Mouse (Mus musculus) neural tube, embryonic 15.5 days (tissue): ENCODE data around the gene Ang. TPM values are rescaled to one million over a fixed set of nuclear protein-coding genes. Genes with fewer than 3 reads are reported as not detected.

Source experiments
- ATAC-seq: fragments of 200-750 bp; cut with Nextera tagmentation; 2 replicates; pipeline ENCODE4 v1.8.0; 2017; ENCODE audit warnings: mild to moderate bottlenecking, moderate TSS enrichment, moderate library complexity; ENCODE audit not compliant: low FRiP score
- H3K27ac ChIP-seq: fragments of 300-500 bp; sonication (generic); replicated peaks from 2 replicates; pipeline ENCODE4 v1.5.1; 2015; ENCODE audit warnings: mild to moderate bottlenecking, inconsistent platforms
- H3K27me3 ChIP-seq: fragments of 300-500 bp; sonication (generic); replicated peaks from 2 replicates; pipeline ENCODE4 v1.6.1; 2015; ENCODE audit warnings: inconsistent platforms
- H3K36me3 ChIP-seq: fragments of 300-500 bp; sonication (generic); 2 replicates; pipeline ENCODE4 v1.6.1; 2015; ENCODE audit warnings: inconsistent platforms
- H3K4me1 ChIP-seq: fragments of 300-500 bp; sonication (generic); 2 replicates; pipeline ENCODE4 v1.6.1; 2015; ENCODE audit warnings: inconsistent platforms
- H3K4me2 ChIP-seq: fragments of 300-500 bp; sonication (generic); 2 replicates; pipeline ENCODE4 v1.6.1; 2015; ENCODE audit warnings: inconsistent platforms, mild to moderate bottlenecking, moderate library complexity
- H3K4me3 ChIP-seq: fragments of 300-500 bp; sonication (generic); replicated peaks from 2 replicates; pipeline ENCODE4 v1.5.1; 2015; ENCODE audit warnings: mild to moderate bottlenecking, inconsistent platforms
- H3K9ac ChIP-seq: fragments of 300-500 bp; sonication (generic); replicated peaks from 2 replicates; pipeline ENCODE4 v1.6.1; 2015; ENCODE audit warnings: mild to moderate bottlenecking, inconsistent platforms
- H3K9me3 ChIP-seq: fragments of 300-500 bp; sonication (generic); replicated peaks from 2 replicates; pipeline ENCODE4 v1.6.1; 2016; ENCODE audit warnings: inconsistent platforms
- WGBS: fragments of 180-500 bp; shearing (Covaris S2); methylation state at CpG from one replicate; pipeline ENCODE4 v1.1.7; 2015; ENCODE audit warnings: mixed read lengths; 5-methylcytosine and 5-hydroxymethylcytosine counted together
- polyA plus RNA-seq: library from polyadenylated mRNA; unstranded; fragments of >200 nt; fragmentation: Nextera tagmentation; extraction: Ambion mirVana; gene quantifications from 2 replicates; pipeline ENCODE4 v1.2.1, GENCODE M21; 2015

Gene Ang
- polyA plus RNA-seq, 1 experiment from 2014 or later, result 4.4 TPM

DNA sequence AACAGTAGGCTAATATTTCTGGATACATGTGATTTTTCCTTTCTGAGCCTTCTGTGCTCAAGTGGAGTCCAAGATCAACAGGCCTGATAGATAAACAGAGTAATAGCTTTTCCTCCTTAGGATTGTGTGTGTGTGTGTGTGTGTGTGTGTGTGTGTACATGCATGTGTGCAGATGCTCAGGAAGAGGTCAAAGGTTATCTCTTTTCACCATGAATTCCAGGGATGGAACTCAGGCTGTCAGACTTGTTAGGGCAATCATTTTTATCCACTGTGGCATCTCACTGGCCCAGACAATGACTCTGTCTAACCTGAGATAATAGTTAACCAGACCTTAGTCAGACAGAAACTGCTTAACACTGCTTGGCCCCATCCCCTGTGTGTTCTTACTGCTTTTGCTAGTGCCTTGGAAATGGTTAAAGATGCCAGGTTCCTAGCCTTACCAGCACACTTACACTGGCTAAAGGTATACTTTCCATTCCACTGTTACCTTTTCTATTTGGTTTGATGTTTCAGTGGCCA is 15.6 kb downstream of the Ang start:
- Histone ChIP-seq H3K9me3 (no peaks in the 10 kb centered on the region), H3K36me3 (no peaks in the 10 kb centered on the region), H3K9ac (no peak overlapping the region), H3K27ac (no peak overlapping the region), H3K4me1 (no peaks in the 10 kb centered on the region), H3K4me2 (no peak overlapping the region), H3K27me3 (no peaks in the 10 kb centered on the region), H3K4me3 (no peak overlapping the region)
- no peak for ATAC-seq

DNA sequence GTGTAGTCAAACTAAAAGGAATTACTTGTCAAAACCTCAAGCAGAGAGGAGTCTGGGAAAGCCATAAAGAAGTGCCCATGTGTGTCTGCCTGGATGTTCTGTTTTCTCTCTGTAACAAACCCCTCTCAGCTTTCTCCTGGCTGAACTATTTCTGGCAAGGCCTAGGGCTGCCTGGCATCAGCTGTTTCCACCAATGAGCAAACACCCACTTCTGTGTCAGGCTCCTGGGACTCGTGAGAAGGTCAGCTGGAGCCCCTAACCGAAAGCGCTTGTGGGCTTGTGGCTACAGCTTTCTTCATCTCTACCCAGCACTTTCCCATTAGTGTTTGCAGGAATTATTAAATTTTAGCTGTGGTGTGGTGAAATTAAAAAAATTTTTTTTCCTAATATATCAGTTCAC is 21.0 kb downstream of the Ang start:
- H3K36me3 ChIP-seq, result no peaks in the 10 kb centered on the region
- H3K4me1 ChIP-seq, result no peaks in the 10 kb centered on the region
- no peak overlapping the region for H3K4me3 ChIP-seq
- no peak overlapping the region for H3K9ac ChIP-seq
- H3K4me2 ChIP-seq, result no peak overlapping the region
- H3K27ac ChIP-seq, result no peak overlapping the region
- no peaks in the 10 kb centered on the region for H3K9me3 ChIP-seq
- no peak for ATAC-seq
- 74% methylated on average over 3 of the region's 3 CpGs for WGBS
- no peaks in the 10 kb centered on the region for H3K27me3 ChIP-seq

DNA sequence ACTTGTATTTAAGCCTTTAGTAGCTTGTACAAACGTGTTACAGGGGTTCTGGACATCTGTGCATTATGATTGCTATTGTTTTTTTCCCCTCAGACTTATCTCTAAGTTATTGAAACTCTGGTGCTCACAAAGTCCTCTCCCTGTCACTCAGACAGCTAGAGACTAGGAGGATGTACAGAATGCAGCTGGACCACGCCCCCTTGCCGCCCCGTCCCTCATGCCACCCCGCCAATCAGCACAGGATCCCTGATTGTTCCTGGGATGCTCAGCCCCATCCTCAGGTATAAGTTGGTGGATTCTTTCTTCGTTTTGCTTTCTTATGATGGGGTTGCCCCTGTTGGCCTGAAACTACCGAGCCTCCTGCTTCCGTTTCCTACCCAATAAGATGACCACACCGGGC is 22.5 kb downstream of the Ang start:
- Histone ChIP-seq H3K27me3 (no peaks in the 10 kb centered on the region), H3K27ac (no peak overlapping the region), H3K36me3 (no peaks in the 10 kb centered on the region), H3K4me2 (no peak overlapping the region), H3K4me1 (no peaks in the 10 kb centered on the region), H3K9ac (no peak overlapping the region), H3K9me3 (no peaks in the 10 kb centered on the region), H3K4me3 (no peak overlapping the region)
- WGBS, result 43% methylated on average over 9 of the region's 9 CpGs
- ATAC-seq, result no peak

DNA sequence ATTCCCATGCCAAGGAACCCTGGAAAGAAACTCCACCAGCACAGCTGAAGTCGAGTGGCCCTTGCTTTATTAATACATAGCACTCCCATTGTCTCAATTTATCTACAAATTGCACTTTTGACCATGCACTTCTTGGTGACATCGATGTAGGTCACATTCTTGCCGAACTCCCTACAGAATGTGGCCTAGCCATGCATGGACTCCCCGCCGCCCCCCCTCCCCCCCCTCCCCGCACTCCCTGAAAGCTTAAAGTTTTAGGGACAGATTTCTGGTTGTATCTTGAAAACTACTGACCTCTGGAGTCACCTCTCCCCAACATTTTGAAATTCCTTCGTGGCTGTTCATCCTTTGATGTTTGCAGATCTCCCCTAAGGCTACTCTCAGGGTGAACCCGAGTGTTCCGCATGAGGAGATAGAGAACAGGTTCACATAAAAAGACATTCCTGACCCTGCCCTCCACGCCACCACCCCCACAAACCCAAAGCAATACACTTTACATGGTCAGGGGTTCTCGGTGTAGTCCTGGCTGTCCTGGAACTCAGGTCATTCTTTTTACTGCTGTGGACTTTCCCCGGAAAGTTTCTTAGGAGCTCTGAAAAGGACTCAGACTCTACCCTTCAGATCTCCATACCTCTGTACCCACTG is 23.1 kb downstream of the Ang start, which contains the start of gene Eddm3b:
Eddm3b (plus strand) TSS at position 511 of the 645 bp plus-strand sequence.
- Histone ChIP-seq H3K4me1 (no peaks in the 10 kb centered on the region), H3K36me3 (no peaks in the 10 kb centered on the region), H3K27me3 (no peaks in the 10 kb centered on the region), H3K9me3 (no peaks in the 10 kb centered on the region), H3K4me2 (no peak within 1 kb of the TSS), H3K4me3 (no peak within 1 kb of the TSS), H3K27ac (no peak within 1 kb of the TSS), H3K9ac (no peak within 1 kb of the TSS)
- ATAC-seq, result no peak
- 62% methylated on average over 12 of the region's 12 CpGs for WGBS

DNA sequence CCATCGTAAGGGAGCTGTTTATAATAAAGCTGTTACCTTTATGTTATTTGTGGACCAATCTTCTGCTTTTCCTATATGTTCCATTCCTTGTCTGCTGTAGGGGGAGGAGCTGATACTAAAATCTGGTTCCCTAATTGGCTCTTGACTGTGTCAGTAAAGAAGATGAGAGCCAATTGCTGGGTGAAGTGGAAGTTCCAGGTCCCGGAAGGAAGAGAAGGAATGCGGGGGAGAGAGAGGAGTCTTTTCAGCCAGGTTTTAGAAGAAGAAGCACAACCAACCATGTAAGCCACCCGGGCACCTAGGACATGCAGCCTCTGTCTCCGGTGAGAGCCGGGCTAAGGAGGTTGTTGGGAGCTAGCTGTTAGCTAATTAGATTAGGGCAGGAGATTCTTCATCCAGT is 34.7 kb downstream of the Ang start:
- no peaks in the 10 kb centered on the region for H3K9me3 ChIP-seq
- H3K4me3 ChIP-seq, result no peak overlapping the region
- H3K27me3 ChIP-seq, result no peaks in the 10 kb centered on the region
- no peaks in the 10 kb centered on the region for H3K36me3 ChIP-seq
- H3K9ac ChIP-seq, result no peak overlapping the region
- ATAC-seq, result no peak
- no peak overlapping the region for H3K27ac ChIP-seq
- H3K4me1 ChIP-seq, result no peaks in the 10 kb centered on the region; the same call in 1 of the 2 replicates
- H3K4me2 ChIP-seq, result no peak overlapping the region
- 90% methylated on average over 6 of the region's 6 CpGs for WGBS

DNA sequence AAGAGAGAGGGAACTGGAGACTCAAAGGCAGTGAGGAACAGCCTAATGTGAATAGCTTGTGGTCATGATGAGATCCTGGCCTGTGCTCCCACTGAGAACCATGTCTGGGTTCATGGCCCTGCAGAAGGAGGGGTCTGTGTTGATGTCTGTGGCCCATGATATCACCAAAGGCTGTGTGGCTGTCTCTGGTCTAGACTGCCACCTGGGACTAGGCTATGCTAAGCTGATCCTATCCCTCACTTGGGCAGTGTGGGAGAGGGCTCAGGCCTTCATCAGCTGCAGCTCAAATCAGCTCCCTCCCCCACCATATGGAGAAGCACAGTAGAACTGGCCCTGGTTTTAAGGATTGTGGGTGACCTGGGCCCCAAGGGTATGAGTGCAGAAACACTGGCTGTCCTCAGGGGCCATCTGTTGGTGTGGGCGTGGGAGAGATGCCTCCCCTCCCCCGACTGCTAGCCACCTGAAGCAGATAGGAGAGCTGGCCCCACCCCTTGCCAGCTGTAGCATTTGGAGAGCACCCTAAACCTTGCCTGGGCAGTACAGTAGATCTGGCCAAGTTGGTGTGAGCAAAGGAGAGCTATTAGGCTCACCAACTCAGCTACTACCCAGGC is 36.8 kb downstream of the Ang start:
- H3K9ac ChIP-seq, result no peak overlapping the region
- no peaks in the 10 kb centered on the region for H3K27me3 ChIP-seq
- no peak overlapping the region for H3K4me3 ChIP-seq
- 78% methylated on average over 2 of the region's 2 CpGs for WGBS
- H3K27ac ChIP-seq, result no peak overlapping the region
- no peak for ATAC-seq
- H3K4me1 ChIP-seq, result no peaks in the 10 kb centered on the region
- no peak overlapping the region for H3K4me2 ChIP-seq
- H3K9me3 ChIP-seq, result no peaks in the 10 kb centered on the region
- no peaks in the 10 kb centered on the region for H3K36me3 ChIP-seq

DNA sequence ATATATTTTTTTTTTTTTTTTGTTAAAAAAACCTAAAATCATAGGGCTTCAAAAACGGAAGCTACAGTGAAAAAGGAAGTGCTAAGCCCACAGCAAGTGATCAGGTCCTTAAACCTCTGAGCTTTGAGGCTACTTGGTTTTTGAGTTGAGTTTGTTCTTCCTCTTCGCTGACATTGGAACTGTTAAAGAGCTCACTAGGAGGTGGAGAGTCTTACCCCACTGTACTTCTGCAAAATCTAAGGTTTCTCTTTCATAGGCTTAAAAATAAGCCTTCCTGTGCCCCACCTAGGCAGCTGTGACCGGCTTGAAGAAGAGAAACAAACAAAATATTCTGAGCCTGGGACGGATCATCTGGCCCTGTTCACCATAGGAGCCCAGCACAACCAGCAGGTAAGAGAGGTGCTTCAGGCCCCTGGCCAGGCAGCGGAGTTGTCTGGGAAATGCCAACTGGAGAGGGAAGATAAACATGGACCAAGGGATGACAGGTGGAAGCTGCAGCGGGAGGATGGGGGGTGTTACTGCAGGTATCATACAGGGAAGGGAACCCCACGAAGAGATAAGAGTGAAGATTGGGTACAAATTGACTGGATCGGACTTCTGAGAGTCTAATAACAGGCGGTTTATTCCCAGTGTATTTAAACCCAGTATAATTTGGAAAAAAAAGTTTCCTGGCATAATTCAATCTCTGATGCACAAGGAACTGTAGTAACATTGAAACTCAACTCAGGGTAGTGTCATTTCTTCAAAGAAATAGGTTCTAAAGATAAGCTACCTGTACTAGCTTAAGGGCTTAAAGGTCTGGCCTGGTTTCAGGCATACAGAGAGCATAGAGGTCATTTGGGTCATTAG is 38.0 kb downstream of the Ang start:
- 87% methylated on average over 9 of the region's 9 CpGs for WGBS
- no peaks in the 10 kb centered on the region for H3K27me3 ChIP-seq
- H3K9me3 ChIP-seq, result no peaks in the 10 kb centered on the region
- H3K4me3 ChIP-seq, result no peak overlapping the region
- no peaks in the 10 kb centered on the region for H3K36me3 ChIP-seq
- no peak overlapping the region for H3K27ac ChIP-seq
- H3K4me1 ChIP-seq, result no peaks in the 10 kb centered on the region
- H3K4me2 ChIP-seq, result no peak overlapping the region
- H3K9ac ChIP-seq, result no peak overlapping the region
- ATAC-seq, result no peak

DNA sequence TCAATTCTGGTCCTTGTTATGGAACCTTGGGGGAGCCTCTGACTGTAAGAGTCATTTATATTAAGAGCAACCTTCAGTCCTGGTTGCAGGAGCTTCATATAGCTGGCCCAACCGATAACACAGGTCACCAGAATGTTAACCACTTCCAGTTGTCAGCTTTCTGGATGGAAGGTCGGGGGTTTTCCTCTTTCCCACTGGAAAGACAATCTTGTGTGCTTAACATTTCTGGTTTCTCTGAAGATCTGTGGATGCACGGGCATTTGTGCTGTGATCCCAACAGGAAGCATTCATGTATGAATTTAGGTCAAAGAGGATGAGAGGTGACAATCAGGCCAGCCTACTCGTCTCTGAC is 38.6 kb downstream of the Ang start:
- Histone ChIP-seq H3K9me3 (no peaks in the 10 kb centered on the region), H3K4me2 (no peak overlapping the region), H3K9ac (no peak overlapping the region), H3K4me1 (no peaks in the 10 kb centered on the region), H3K4me3 (no peak overlapping the region), H3K27me3 (no peaks in the 10 kb centered on the region), H3K36me3 (no peaks in the 10 kb centered on the region), H3K27ac (no peak overlapping the region)
- ATAC-seq, result no peak
- 89% methylated on average over 4 of the region's 4 CpGs for whole genome bisulfite sequencing

DNA sequence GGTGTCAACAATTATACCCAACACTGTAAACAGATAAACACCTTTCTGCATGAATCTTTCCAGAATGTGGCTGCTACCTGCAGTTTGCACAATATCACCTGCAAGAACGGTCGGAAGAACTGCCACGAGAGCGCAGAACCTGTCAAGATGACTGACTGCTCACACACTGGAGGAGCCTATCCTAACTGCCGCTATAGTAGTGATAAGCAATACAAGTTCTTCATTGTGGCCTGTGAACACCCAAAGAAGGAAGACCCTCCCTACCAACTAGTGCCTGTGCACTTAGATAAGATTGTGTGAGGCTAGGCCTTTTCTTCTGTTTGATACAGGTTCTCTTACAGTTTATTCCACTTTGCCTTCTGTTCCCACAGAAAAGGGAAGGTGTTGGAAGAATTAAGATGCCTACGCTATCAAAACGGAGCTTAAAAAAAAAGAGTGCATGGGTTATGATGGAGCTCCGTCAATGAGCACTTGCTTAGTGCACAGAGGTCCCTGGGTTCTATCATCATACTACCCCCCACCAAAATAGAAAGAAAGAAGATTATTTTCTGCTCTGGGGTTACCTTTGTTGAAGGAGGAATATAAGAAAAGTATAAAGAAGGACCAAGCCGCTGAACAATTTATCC is 39.5 kb downstream of the Ang start:
- Histone ChIP-seq H3K4me2 (no peak overlapping the region), H3K27me3 (no peaks in the 10 kb centered on the region), H3K9ac (no peak overlapping the region), H3K4me3 (no peak overlapping the region), H3K36me3 (no peaks in the 10 kb centered on the region), H3K4me1 (no peaks in the 10 kb centered on the region), H3K9me3 (no peaks in the 10 kb centered on the region), H3K27ac (no peak overlapping the region)
- no peak for ATAC-seq
- WGBS, result 92% methylated on average over 9 of the region's 9 CpGs

DNA sequence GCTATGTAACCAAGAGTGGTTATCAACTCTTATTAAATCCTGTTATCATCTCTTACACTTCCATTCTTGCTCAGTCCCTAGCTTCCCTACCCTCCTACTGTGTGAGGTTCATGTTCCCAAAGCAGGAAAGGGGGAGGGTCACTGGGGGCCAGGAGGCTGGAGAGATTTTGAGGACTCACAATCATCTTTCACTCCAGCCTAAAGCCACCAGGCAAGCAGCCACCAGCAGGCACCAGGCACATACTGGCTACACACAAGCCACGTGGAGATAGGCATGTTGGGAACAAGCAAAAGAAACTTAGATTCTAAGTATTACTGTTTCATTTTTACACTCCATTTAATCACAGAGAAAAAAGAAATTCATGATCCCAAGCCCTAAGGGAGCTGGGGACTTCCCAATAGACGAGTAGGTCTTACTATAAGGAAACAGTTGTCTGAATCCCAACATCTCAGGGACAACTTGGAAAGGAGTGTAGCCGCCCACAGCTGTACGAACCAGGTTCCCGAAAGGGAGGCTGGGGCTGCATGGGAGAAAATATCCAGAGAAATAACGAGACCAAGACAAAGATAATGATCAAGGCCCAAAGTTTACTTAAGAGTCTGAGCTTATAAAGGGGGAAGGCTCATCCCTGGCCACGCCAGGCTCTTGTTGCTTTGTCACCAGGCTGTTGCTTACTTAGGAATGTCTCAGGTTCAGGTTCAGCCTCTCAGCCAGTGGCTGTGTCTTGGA is 40.3 kb downstream of the Ang start:
- no peaks in the 10 kb centered on the region for H3K36me3 ChIP-seq
- no peak overlapping the region for H3K27ac ChIP-seq
- H3K4me2 ChIP-seq, result no peak overlapping the region
- no peaks in the 10 kb centered on the region for H3K9me3 ChIP-seq
- H3K9ac ChIP-seq, result no peak overlapping the region
- H3K4me3 ChIP-seq, result no peak overlapping the region
- H3K27me3 ChIP-seq, result no peaks in the 10 kb centered on the region
- H3K4me1 ChIP-seq, result no peaks in the 10 kb centered on the region
- ATAC-seq, result no peak
- WGBS, result 86% methylated on average over 7 of the region's 7 CpGs

DNA sequence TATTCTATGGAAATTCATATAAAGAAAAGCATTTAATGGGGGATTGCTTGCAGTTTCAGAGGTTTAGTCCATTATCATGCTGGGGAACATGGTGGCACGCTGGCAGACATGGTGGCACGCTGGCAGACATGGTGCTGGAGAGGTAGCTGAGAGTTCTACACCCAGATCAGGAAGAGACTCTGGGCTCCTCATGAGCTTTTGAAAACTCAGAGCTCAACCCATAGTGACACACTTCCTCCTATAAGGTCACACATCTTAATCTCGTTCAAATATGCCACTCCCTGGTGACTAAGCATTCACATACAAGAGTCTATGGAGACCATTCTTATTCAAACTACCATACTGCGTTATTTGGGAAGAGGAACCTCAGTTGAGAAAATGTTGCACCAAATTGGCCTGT is 41.4 kb downstream of the Ang start:
- no peaks in the 10 kb centered on the region for H3K4me1 ChIP-seq
- WGBS, result 93% methylated on average over 4 of the region's 4 CpGs
- H3K27ac ChIP-seq, result no peak overlapping the region
- H3K4me2 ChIP-seq, result no peak overlapping the region
- no peak overlapping the region for H3K9ac ChIP-seq
- no peaks in the 10 kb centered on the region for H3K36me3 ChIP-seq
- ATAC-seq, result no peak
- H3K27me3 ChIP-seq, result no peaks in the 10 kb centered on the region
- H3K4me3 ChIP-seq, result no peak overlapping the region
- H3K9me3 ChIP-seq, result no peaks in the 10 kb centered on the region
